Mouse (Mus musculus): ENCODE data around the gene Rapgef1. TPM values are rescaled to one million over a fixed set of nuclear protein-coding genes. Genes with fewer than 3 reads are reported as not detected.
"Not testable (repeated sequence)": the region's sequence is repeated elsewhere in the genome, so short reads cannot be mapped to it uniquely, and the experiment has no call there.

Rapgef1 gene
- polyA plus RNA-seq, 1 experiment from 2014 or later = 11.3 TPM

GRCm38 (mm10) chr2:29628186-29628585, 8.7 kb downstream of the Rapgef1 start:
- Histone ChIP-seq H3K36me3 (ENCODE audit: control insufficient read depth, insufficient read depth) (no peaks in the 10 kb centered on the region), H3K9ac (ENCODE audit: low read length) (no peak overlapping the region), H3K9me3 (replicated peaks; ENCODE audit: control insufficient read depth, low read length) (no peaks in the 10 kb centered on the region), H3K27ac (ENCODE audit: low read length) (0 out of 2 replicates have a peak overlapping the region, but pooled peaks have one; percentile 29), H3K4me1 (ENCODE audit: control insufficient read depth, insufficient read depth, low read length) (peaks cover 60% of the 10 kb centered on the region), H3K4me2 (ENCODE audit: low read depth, low read length) (no peak overlapping the region), H3K4me3 (ENCODE audit: low read length) (no peak overlapping the region), H3K27me3 (ENCODE audit: control insufficient read depth, insufficient read depth, low read length) (no peaks in the 10 kb centered on the region)
- 51% methylated on average over 5 of the region's 5 CpGs for WGBS
- ATAC-seq (replicated peaks; ENCODE audit: extremely low read depth, insufficient read depth, low FRiP score) = no peak

- whole genome bisulfite sequencing = 76% methylated on average over 5 of the region's 5 CpGs
- Histone ChIP-seq H3K9me3 (replicated peaks; ENCODE audit: control insufficient read depth, low read length) (no peaks in the 10 kb centered on the region), H3K4me3 (ENCODE audit: low read length) (no peak overlapping the region), H3K27ac (ENCODE audit: low read length) (peak overlapping the region; percentile 39; the same call in 1 of the 2 replicates), H3K27me3 (ENCODE audit: control insufficient read depth, insufficient read depth, low read length) (no peaks in the 10 kb centered on the region), H3K9ac (ENCODE audit: low read length) (no peak overlapping the region), H3K4me1 (ENCODE audit: control insufficient read depth, insufficient read depth, low read length) (peaks cover 59% of the 10 kb centered on the region), H3K36me3 (ENCODE audit: control insufficient read depth, insufficient read depth) (no peaks in the 10 kb centered on the region), H3K4me2 (ENCODE audit: low read depth, low read length) (no peak overlapping the region)
- ATAC-seq (replicated peaks; ENCODE audit: extremely low read depth, insufficient read depth, low FRiP score) = no peak
Measured at GRCm38 (mm10) chr2:29628763-29629181, 9.3 kb downstream of the Rapgef1 start.

- no peak overlapping the region for H3K4me3 ChIP-seq (ENCODE audit: low read length)
- no peak for ATAC-seq (replicated peaks; ENCODE audit: extremely low read depth, insufficient read depth, low FRiP score)
- H3K27me3 ChIP-seq (ENCODE audit: control insufficient read depth, insufficient read depth, low read length) = no peaks in the 10 kb centered on the region
- H3K9ac ChIP-seq (ENCODE audit: low read length) = peak overlapping the region; percentile 30; the same call in 1 of the 2 replicates
- peaks cover 58% of the 10 kb centered on the region for H3K4me1 ChIP-seq (ENCODE audit: control insufficient read depth, insufficient read depth, low read length)
- WGBS = 65% methylated on average over 2 of the region's 2 CpGs
- H3K36me3 ChIP-seq (ENCODE audit: control insufficient read depth, insufficient read depth) = no peaks in the 10 kb centered on the region
- no peaks in the 10 kb centered on the region for H3K9me3 ChIP-seq (replicated peaks; ENCODE audit: control insufficient read depth, low read length)
- no peak overlapping the region for H3K4me2 ChIP-seq (ENCODE audit: low read depth, low read length)
- H3K27ac ChIP-seq (ENCODE audit: low read length) = peak overlapping the region; percentile 36; the same call in 1 of the 2 replicates
Measured at GRCm38 (mm10) chr2:29629311-29629710, 9.8 kb downstream of the Rapgef1 start.

- Histone ChIP-seq H3K27ac (ENCODE audit: low read length) (no peak overlapping the region), H3K9ac (ENCODE audit: low read length) (no peak overlapping the region), H3K27me3 (ENCODE audit: control insufficient read depth, insufficient read depth, low read length) (no peaks in the 10 kb centered on the region), H3K4me1 (ENCODE audit: control insufficient read depth, insufficient read depth, low read length) (peaks cover 57% of the 10 kb centered on the region), H3K4me2 (ENCODE audit: low read depth, low read length) (no peak overlapping the region), H3K4me3 (ENCODE audit: low read length) (no peak overlapping the region), H3K9me3 (replicated peaks; ENCODE audit: control insufficient read depth, low read length) (no peaks in the 10 kb centered on the region), H3K36me3 (ENCODE audit: control insufficient read depth, insufficient read depth) (no peaks in the 10 kb centered on the region)
- WGBS = 86% methylated on average over 10 of the region's 10 CpGs
- ATAC-seq (replicated peaks; ENCODE audit: extremely low read depth, insufficient read depth, low FRiP score) = no peak
Measured at GRCm38 (mm10) chr2:29630141-29630771, 10.7 kb downstream of the Rapgef1 start.

- no peaks in the 10 kb centered on the region for H3K9me3 ChIP-seq (replicated peaks; ENCODE audit: control insufficient read depth, low read length)
- no peak for ATAC-seq (replicated peaks; ENCODE audit: extremely low read depth, insufficient read depth, low FRiP score)
- no peaks in the 10 kb centered on the region for H3K36me3 ChIP-seq (ENCODE audit: control insufficient read depth, insufficient read depth)
- no peak overlapping the region for H3K9ac ChIP-seq (ENCODE audit: low read length)
- no peaks in the 10 kb centered on the region for H3K27me3 ChIP-seq (ENCODE audit: control insufficient read depth, insufficient read depth, low read length)
- no peak overlapping the region for H3K4me3 ChIP-seq (ENCODE audit: low read length)
- no peak overlapping the region for H3K4me2 ChIP-seq (ENCODE audit: low read depth, low read length)
- peaks cover 58% of the 10 kb centered on the region for H3K4me1 ChIP-seq (ENCODE audit: control insufficient read depth, insufficient read depth, low read length)
- H3K27ac ChIP-seq (ENCODE audit: low read length) = no peak overlapping the region
Measured at GRCm38 (mm10) chr2:29631020-29631419, 11.5 kb downstream of the Rapgef1 start.

GRCm38 (mm10) chr2:29631564-29632167, 12.1 kb downstream of the Rapgef1 start:
- peaks cover 58% of the 10 kb centered on the region for H3K4me1 ChIP-seq (ENCODE audit: control insufficient read depth, insufficient read depth, low read length)
- not testable (repeated sequence) for H3K9me3 ChIP-seq (replicated peaks; ENCODE audit: control insufficient read depth, low read length); ATAC-seq (replicated peaks; ENCODE audit: extremely low read depth, insufficient read depth, low FRiP score); H3K27ac ChIP-seq (ENCODE audit: low read length); H3K4me3 ChIP-seq (ENCODE audit: low read length); H3K36me3 ChIP-seq (ENCODE audit: control insufficient read depth, insufficient read depth); H3K27me3 ChIP-seq (ENCODE audit: control insufficient read depth, insufficient read depth, low read length); H3K4me2 ChIP-seq (ENCODE audit: low read depth, low read length); H3K9ac ChIP-seq (ENCODE audit: low read length)
- WGBS = 86% methylated on average over 12 of the region's 12 CpGs

GRCm38 (mm10) chr2:29632168-29632662, 12.7 kb downstream of the Rapgef1 start:
- H3K27ac ChIP-seq (ENCODE audit: low read length) = no peak overlapping the region; the same call in 1 of the 2 replicates
- H3K9ac ChIP-seq (ENCODE audit: low read length) = no peak overlapping the region
- no peaks in the 10 kb centered on the region for H3K27me3 ChIP-seq (ENCODE audit: control insufficient read depth, insufficient read depth, low read length)
- ATAC-seq (replicated peaks; ENCODE audit: extremely low read depth, insufficient read depth, low FRiP score) = no peak
- H3K9me3 ChIP-seq (replicated peaks; ENCODE audit: control insufficient read depth, low read length) = no peaks in the 10 kb centered on the region
- peaks cover 58% of the 10 kb centered on the region for H3K4me1 ChIP-seq (ENCODE audit: control insufficient read depth, insufficient read depth, low read length)
- H3K4me3 ChIP-seq (ENCODE audit: low read length) = no peak overlapping the region
- H3K4me2 ChIP-seq (ENCODE audit: low read depth, low read length) = no peak overlapping the region
- WGBS = 48% methylated on average over 3 of the region's 3 CpGs
- no peaks in the 10 kb centered on the region for H3K36me3 ChIP-seq (ENCODE audit: control insufficient read depth, insufficient read depth)

GRCm38 (mm10) chr2:29633101-29633554, 13.6 kb downstream of the Rapgef1 start:
- Histone ChIP-seq H3K9ac (ENCODE audit: low read length) (peak overlapping the region; percentile 22; the same call in 1 of the 2 replicates), H3K4me2 (ENCODE audit: low read depth, low read length) (peak overlapping the region; percentile 32), H3K36me3 (ENCODE audit: control insufficient read depth, insufficient read depth) (no peaks in the 10 kb centered on the region), H3K4me3 (ENCODE audit: low read length) (no peak overlapping the region), H3K27ac (ENCODE audit: low read length) (peak overlapping the region; percentile 75), H3K4me1 (ENCODE audit: control insufficient read depth, insufficient read depth, low read length) (peaks cover 52% of the 10 kb centered on the region), H3K27me3 (ENCODE audit: control insufficient read depth, insufficient read depth, low read length) (no peaks in the 10 kb centered on the region), H3K9me3 (replicated peaks; ENCODE audit: control insufficient read depth, low read length) (no peaks in the 10 kb centered on the region)
- WGBS = 12% methylated on average over 6 of the region's 6 CpGs
- ATAC-seq (replicated peaks; ENCODE audit: extremely low read depth, insufficient read depth, low FRiP score) = peak; percentile 76

- no peak for ATAC-seq (replicated peaks; ENCODE audit: extremely low read depth, insufficient read depth, low FRiP score)
- H3K4me1 ChIP-seq (ENCODE audit: control insufficient read depth, insufficient read depth, low read length) = peaks cover 46% of the 10 kb centered on the region
- 80% methylated on average over 3 of the region's 3 CpGs for WGBS
Measured at GRCm38 (mm10) chr2:29633782-29634181, 14.3 kb downstream of the Rapgef1 start.

More at GRCm38 (mm10) chr2:29633782-29634181, 14.3 kb downstream of the Rapgef1 start:
- H3K27ac ChIP-seq (ENCODE audit: low read length) = peak overlapping the region; percentile 75
- no peak overlapping the region for H3K4me2 ChIP-seq (ENCODE audit: low read depth, low read length)
- no peaks in the 10 kb centered on the region for H3K9me3 ChIP-seq (replicated peaks; ENCODE audit: control insufficient read depth, low read length)
- H3K4me3 ChIP-seq (ENCODE audit: low read length) = no peak overlapping the region
- H3K27me3 ChIP-seq (ENCODE audit: control insufficient read depth, insufficient read depth, low read length) = no peaks in the 10 kb centered on the region
- no peaks in the 10 kb centered on the region for H3K36me3 ChIP-seq (ENCODE audit: control insufficient read depth, insufficient read depth)
- peak overlapping the region; percentile 30; the same call in 1 of the 2 replicates for H3K9ac ChIP-seq (ENCODE audit: low read length)

Data from heart, embryonic 16.5 days (tissue).